Mouse (Mus musculus) frontal cortex, postnatal 10 days (tissue): ENCODE measurements at regions not wholly inside any gene's neighbourhood (a gene's known extent, or its start where the extent isn't known, plus 50 kb on each side); places are given as distances from the start of the nearest gene placed in this dataset.

ENCODE experiments used
- DNase-seq, 2 experiments: peaks; one replicate each; pipeline ENCODE4 v3.0.0; 2022; ENCODE audit warnings: low spot score in 2 of 2, mixed read lengths in 1 of 2

DNA sequence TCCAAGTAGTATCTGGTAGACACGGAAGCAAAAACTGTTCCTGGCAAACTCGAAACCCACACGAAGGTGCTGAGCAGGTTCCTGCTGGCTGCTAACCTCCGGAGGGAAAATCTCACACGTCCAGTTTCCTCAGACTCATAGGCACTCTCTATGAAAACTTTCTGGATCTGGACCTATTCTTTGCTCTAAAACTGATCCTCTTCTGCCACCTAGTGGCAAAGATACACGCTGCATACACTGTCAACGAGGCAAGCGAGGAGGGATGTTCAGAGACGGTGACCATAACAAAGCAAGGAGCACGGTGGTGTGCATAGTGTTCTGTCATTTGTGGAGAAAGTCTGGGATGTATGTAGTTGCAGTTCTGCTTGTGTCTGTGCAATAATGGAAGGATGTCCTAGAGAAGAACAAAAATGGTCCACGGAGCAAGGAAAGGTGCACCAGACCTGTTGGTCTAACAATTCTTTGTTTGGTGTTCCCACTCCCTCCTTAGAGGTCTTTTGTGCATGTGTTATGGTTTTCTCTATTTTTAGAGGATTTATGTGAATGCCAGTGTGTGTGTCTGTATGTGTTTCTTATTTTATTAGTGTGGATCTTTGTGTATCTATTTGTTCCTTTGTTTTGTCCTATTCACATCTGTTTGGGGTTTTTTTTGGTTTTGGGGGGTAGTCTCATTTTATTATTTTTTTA, 57.0 kb upstream of the Siglech start:
- peak in 1 of 2 experiments; percentile 46 for DNase-seq
